Mouse (Mus musculus): ENCODE results near the gene Gpr173. TPM values are rescaled to one million over a fixed set of nuclear protein-coding genes. Genes with fewer than 3 reads are reported as not detected.
"Not testable (repeated sequence)": the region's sequence is repeated elsewhere in the genome, so short reads cannot be mapped to it uniquely, and the experiment has no call there.

Gene Gpr173
- polyA plus RNA-seq, 1 experiment from 2014 or later = 4.4 TPM

GRCm38 (mm10) chrX:152336123-152336522, 32.4 kb downstream of the Gpr173 start:
- H3K27ac ChIP-seq (replicated peaks) = peak overlapping the region; percentile 93

GRCm38 (mm10) chrX:152329400-152329799, 39.1 kb downstream of the Gpr173 start:
- not testable (repeated sequence) for DNase-seq (ENCODE audit: low spot score); H3K4me3 ChIP-seq; H3K27ac ChIP-seq (replicated peaks); H3K9me3 ChIP-seq (replicated peaks); H3K4me1 ChIP-seq; H3K36me3 ChIP-seq
- peaks cover 92% of the 10 kb centered on the region for H3K27me3 ChIP-seq (ENCODE audit: low read depth, poor library complexity, severe bottlenecking)

More at GRCm38 (mm10) chrX:152336123-152336522, 32.4 kb downstream of the Gpr173 start:
- 53% methylated on average over 4 of the region's 4 CpGs for WGBS
- Histone ChIP-seq H3K36me3 (peaks cover 29% of the 10 kb centered on the region), H3K4me3 (peak overlapping the region; percentile 48), H3K4me1 (peaks cover 21% of the 10 kb centered on the region), H3K27me3 (ENCODE audit: low read depth, poor library complexity, severe bottlenecking) (peaks cover 88% of the 10 kb centered on the region)
- DNase-seq (ENCODE audit: low spot score); H3K9me3 ChIP-seq (replicated peaks): not testable (repeated sequence)

GRCm38 (mm10) chrX:152327689-152328052, 40.8 kb downstream of the Gpr173 start:
- WGBS = 22% methylated on average over 8 of the region's 8 CpGs
- H3K4me1 ChIP-seq = peaks cover 5% of the 10 kb centered on the region
- no peak for DNase-seq (ENCODE audit: low spot score)
- H3K9me3 ChIP-seq (replicated peaks) = no peaks in the 10 kb centered on the region
- H3K27me3 ChIP-seq (ENCODE audit: low read depth, poor library complexity, severe bottlenecking) = peaks cover 97% of the 10 kb centered on the region
- peak overlapping the region; percentile 56; the same call in 1 of the 2 replicates for H3K27ac ChIP-seq (replicated peaks)
- H3K36me3 ChIP-seq = no peaks in the 10 kb centered on the region
- H3K4me3 ChIP-seq = peak overlapping the region; percentile 68

GRCm38 (mm10) chrX:152326996-152327688, 41.4 kb downstream of the Gpr173 start, which contains the start of gene Kantr:
TSS of gene Kantr (minus strand) at chrX:152327495.
- WGBS = 14% methylated on average over 29 of the region's 29 CpGs
- H3K27ac ChIP-seq (replicated peaks) = peak within 1 kb of the TSS; percentile 82
- H3K27me3 ChIP-seq (ENCODE audit: low read depth, poor library complexity, severe bottlenecking) = peaks cover 97% of the 10 kb centered on the region

GRCm38 (mm10) chrX:152323584-152323983, 44.9 kb downstream of the Gpr173 start:
- H3K4me1 ChIP-seq = peaks cover 5% of the 10 kb centered on the region
- no peak for DNase-seq (ENCODE audit: low spot score)
- H3K9me3 ChIP-seq (replicated peaks) = no peaks in the 10 kb centered on the region
- peaks cover 100% of the 10 kb centered on the region for H3K27me3 ChIP-seq (ENCODE audit: low read depth, poor library complexity, severe bottlenecking)
- 0 out of 2 replicates have a peak, but pooled peaks cover 2% of the 10 kb centered on the region for H3K36me3 ChIP-seq
- H3K4me3 ChIP-seq = no peak overlapping the region
- WGBS = 97% methylated on average over 1 of the region's 1 CpGs
- H3K27ac ChIP-seq (replicated peaks) = no peak overlapping the region

More at GRCm38 (mm10) chrX:152326996-152327688, 41.4 kb downstream of the Gpr173 start, which contains the start of gene Kantr:
- Histone ChIP-seq H3K4me1 (peaks cover 5% of the 10 kb centered on the region), H3K9me3 (replicated peaks) (no peaks in the 10 kb centered on the region), H3K36me3 (no peaks in the 10 kb centered on the region), H3K4me3 (peak within 1 kb of the TSS; percentile 68)
- DNase-seq (ENCODE audit: low spot score) = peak; percentile 68

DNA sequence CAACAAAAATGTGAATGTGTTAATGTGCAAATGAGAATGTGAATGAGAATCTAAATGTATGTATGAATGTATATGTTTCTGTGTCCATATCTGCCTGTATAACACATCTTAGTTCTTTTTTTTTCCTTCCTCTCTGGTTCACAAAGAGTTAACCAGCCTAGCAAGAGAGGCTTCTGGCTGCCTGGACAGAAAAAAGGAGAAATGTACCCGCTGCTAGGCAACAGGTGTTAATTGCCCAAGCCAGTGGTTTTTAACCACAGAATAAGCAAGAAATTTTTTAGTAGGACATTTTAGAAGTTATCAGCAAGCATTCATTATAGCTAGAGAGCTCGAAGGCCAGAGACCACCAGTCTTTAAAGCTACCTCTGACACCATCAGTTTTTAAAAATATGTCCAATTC, 45.7 kb downstream of the Gpr173 start:
- no peak for DNase-seq (ENCODE audit: low spot score)
- no peak overlapping the region for H3K4me3 ChIP-seq
- 0 out of 2 replicates have a peak, but pooled peaks cover 2% of the 10 kb centered on the region for H3K36me3 ChIP-seq
- no peak overlapping the region for H3K27ac ChIP-seq (replicated peaks)
- H3K9me3 ChIP-seq (replicated peaks) = no peaks in the 10 kb centered on the region
- peaks cover 100% of the 10 kb centered on the region for H3K27me3 ChIP-seq (ENCODE audit: low read depth, poor library complexity, severe bottlenecking)
- H3K4me1 ChIP-seq = peaks cover 5% of the 10 kb centered on the region
- WGBS = 68% methylated on average over 2 of the region's 2 CpGs

- peaks cover 98% of the 10 kb centered on the region for H3K27me3 ChIP-seq (ENCODE audit: low read depth, poor library complexity, severe bottlenecking)
- 0 out of 2 replicates have a peak, but pooled peaks cover 2% of the 10 kb centered on the region for H3K36me3 ChIP-seq
- H3K4me3 ChIP-seq = no peak overlapping the region
- DNase-seq (ENCODE audit: low spot score) = no peak
- 91% methylated on average over 4 of the region's 4 CpGs for WGBS
- H3K27ac ChIP-seq (replicated peaks) = no peak overlapping the region
- no peaks in the 10 kb centered on the region for H3K4me1 ChIP-seq
- no peaks in the 10 kb centered on the region for H3K9me3 ChIP-seq (replicated peaks)
These were observed 48.0 kb downstream of the Gpr173 start for GRCm38 (mm10) chrX:152320535-152320934.

- 84% methylated on average over 2 of the region's 2 CpGs for WGBS
- Histone ChIP-seq H3K9me3 (replicated peaks) (no peaks in the 10 kb centered on the region), H3K27me3 (ENCODE audit: low read depth, poor library complexity, severe bottlenecking) (peaks cover 64% of the 10 kb centered on the region), H3K36me3 (no peaks in the 10 kb centered on the region), H3K4me3 (no peak overlapping the region), H3K27ac (replicated peaks) (no peak overlapping the region), H3K4me1 (no peaks in the 10 kb centered on the region)
- no peak for DNase-seq (ENCODE audit: low spot score)
These were observed 60.6 kb downstream of the Gpr173 start for GRCm38 (mm10) chrX:152307942-152308341.

GRCm38 (mm10) chrX:152307371-152307770, 61.1 kb downstream of the Gpr173 start:
- H3K27ac ChIP-seq (replicated peaks) = no peak overlapping the region
- peaks cover 69% of the 10 kb centered on the region for H3K27me3 ChIP-seq (ENCODE audit: low read depth, poor library complexity, severe bottlenecking)
- DNase-seq (ENCODE audit: low spot score) = no peak
- H3K9me3 ChIP-seq (replicated peaks) = no peaks in the 10 kb centered on the region
- no peaks in the 10 kb centered on the region for H3K36me3 ChIP-seq
- no peak overlapping the region for H3K4me3 ChIP-seq
- no peaks in the 10 kb centered on the region for H3K4me1 ChIP-seq

GRCm38 (mm10) chrX:152306224-152306623, 62.3 kb downstream of the Gpr173 start:
- no peak overlapping the region for H3K4me3 ChIP-seq
- H3K36me3 ChIP-seq = no peaks in the 10 kb centered on the region
- no peaks in the 10 kb centered on the region for H3K9me3 ChIP-seq (replicated peaks)
- DNase-seq (ENCODE audit: low spot score) = no peak
- peaks cover 81% of the 10 kb centered on the region for H3K27me3 ChIP-seq (ENCODE audit: low read depth, poor library complexity, severe bottlenecking)
- no peaks in the 10 kb centered on the region for H3K4me1 ChIP-seq
- no peak overlapping the region for H3K27ac ChIP-seq (replicated peaks)
- 78% methylated on average over 2 of the region's 2 CpGs for WGBS

Other genes with a start within 250 kb of the Gpr173 start
- gene Iqsec2, start 224.4 kb downstream of the Gpr173 start, polyA plus RNA-seq (2016; fragmentation: Nextera tagmentation; extraction: Ambion mirVana) = 1.00 and 1.4 TPM in 2 replicates
- gene Kdm5c, start 135.7 kb downstream of the Gpr173 start, polyA plus RNA-seq (2016; fragmentation: Nextera tagmentation; extraction: Ambion mirVana) = 64.1 and 74.5 TPM in 2 replicates
- gene Kantr, start 41.2 kb downstream of the Gpr173 start, polyA plus RNA-seq (2016; fragmentation: Nextera tagmentation; extraction: Ambion mirVana) = 14.8 and 16.8 TPM in 2 replicates
- gene Tspyl2, start 26.3 kb downstream of the Gpr173 start, polyA plus RNA-seq (2016; fragmentation: Nextera tagmentation; extraction: Ambion mirVana) = 31.9 and 35.2 TPM in 2 replicates
- not detected in 2 replicates for gene Cldn34a, start 194.6 kb upstream of the Gpr173 start, polyA plus RNA-seq (2016; fragmentation: Nextera tagmentation; extraction: Ambion mirVana)

Measured in midbrain, embryonic 10.5 days (tissue).